Mouse (Mus musculus) brain, embryonic 14.5 days (tissue): ENCODE measurements at regions not wholly inside any gene's neighbourhood (a gene's known extent, or its start where the extent isn't known, plus 50 kb on each side); places are given as distances from the start of the nearest gene placed in this dataset.
"Not testable (repeated sequence)": the region's sequence is repeated elsewhere in the genome, so short reads cannot be mapped to it uniquely, and the experiment has no call there.

Experiments used
- DNase-seq: peaks from one replicate; pipeline ENCODE4 v3.0.0-alpha.2; 2011; ENCODE audit warnings: low read depth
- CTCF ChIP-seq: fragments of 200-500 bp; IDR thresholded peaks from 2 replicates; pipeline ENCODE4 v1.5.1; 2012; ENCODE audit warnings: inconsistent platforms, mild to moderate bottlenecking, moderate library complexity, borderline replicate concordance; ENCODE audit not compliant: insufficient read depth, insufficient read length; ENCODE audit errors: extremely low read depth
- POLR2A ChIP-seq: fragments of 200-500 bp; IDR thresholded peaks from 2 replicates; pipeline ENCODE4 v1.6.1; 2012; ENCODE audit warnings: mild to moderate bottlenecking, inconsistent platforms, borderline replicate concordance; ENCODE audit not compliant: poor library complexity, insufficient read depth, insufficient read length, severe bottlenecking; ENCODE audit errors: extremely low read depth

DNA sequence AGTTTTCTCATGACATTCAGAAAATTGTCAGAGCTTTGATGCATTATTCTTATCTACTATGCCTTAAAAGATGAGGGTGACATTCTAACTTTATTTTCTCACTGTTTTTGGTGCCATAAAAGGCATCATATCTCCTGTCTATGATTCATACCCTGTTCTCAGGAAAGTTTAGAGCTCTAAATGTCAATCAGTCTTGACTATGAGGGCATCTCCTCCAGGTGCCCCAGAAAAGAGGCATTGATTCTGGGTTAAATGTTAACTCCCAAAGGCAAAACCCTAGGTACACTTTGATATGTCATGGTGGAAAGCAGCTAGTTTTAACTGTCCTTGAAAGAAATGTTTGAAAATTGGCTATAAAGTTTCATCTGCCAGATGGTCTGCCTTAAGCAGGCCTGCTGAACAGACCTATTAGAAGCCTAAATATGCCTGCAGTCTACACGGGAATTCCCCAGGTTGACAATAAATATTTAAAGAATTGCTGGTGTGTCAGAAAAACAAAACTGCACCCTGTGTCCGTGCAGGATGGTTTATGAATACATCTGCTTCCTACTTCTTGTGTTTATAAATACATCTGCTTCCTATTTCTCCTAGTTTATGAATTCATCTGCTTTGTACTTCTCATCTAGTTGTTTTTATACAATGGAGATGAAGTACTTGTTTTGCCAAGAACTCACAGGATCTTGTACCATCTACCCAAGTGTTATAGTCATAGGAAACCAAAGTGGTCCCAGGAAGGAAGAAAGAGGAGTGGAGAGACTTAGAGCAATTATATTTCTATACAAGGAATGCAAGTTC lies 172.3 kb downstream of the Snca start:
- no peak for TF ChIP-seq POLR2A
- no peak for TF ChIP-seq CTCF

DNA sequence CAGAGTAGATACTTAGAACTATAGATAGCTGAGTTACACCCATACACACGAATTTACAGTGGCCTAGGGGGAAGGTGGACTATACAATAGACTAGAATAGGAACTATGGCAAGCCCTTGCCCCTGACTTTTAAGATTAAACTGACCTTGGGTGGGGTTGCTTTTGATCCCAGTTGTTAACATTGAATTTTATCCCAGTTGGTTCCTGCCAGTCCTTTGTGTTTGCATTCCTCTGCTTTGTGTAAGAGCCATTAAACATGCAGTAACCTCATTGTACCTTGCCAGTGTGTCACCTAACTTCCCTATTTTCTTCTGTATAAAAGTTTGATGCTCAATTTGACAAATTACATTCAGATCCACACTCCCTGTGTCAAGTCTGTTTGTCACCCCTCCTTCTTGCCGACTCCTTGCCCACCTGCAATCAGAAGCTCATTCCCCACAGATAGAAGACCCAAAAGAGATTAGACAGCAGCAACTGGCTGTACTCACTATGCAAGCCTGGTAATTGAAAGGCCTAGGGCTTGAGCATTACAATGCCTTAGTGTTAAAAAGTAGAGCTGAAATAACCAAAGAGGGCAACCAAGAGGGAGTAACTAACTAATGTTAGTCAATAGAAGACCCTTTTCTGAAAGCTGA lies 182.6 kb downstream of the Snca start:
- DNase-seq: not testable (repeated sequence)

More for the DNA sequence above, 172.3 kb downstream of the Snca start:
- no peak for DNase-seq

DNA sequence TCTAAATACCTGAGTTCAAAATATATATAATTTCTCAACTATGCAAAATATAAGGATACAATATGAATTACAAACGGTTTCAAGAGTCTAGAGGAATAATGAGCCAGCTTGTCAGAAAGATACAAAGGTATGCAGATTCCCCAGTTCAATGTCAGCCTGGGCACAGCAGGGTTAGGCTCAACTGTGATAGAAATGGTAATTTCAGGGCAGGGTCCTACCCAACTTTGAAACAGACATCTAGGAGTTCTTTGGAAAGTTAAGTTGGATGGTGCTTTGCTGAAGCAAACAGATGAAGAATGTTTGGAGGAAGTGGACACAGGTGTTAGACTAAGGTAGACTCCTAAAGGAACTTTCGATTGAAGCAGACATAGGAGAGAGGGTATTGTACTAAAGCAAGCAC lies 187.4 kb downstream of the Snca start:
- TF ChIP-seq CTCF (no peak), POLR2A (no peak)
- no peak for DNase-seq

DNA sequence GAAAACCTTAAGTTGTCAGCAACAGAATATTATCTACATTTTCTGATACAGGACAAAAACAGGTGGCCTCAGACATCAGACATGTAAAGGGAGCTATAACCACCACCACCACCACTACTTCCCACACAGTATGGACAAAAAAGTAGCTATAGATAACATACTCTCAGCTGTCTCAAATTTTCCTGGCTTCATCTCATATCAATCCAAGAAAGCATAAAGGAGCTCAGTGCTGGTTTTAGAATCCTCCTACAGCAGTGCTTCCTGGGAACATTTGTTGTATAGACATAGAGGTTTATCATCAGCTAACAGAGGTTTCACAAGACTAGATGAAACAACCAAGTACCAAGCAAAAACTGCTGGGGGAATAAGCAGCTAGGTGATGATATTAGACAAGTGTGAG lies 213.3 kb downstream of the Snca start:
- TF ChIP-seq CTCF (no peak), POLR2A (no peak)
- no peak for DNase-seq

DNA sequence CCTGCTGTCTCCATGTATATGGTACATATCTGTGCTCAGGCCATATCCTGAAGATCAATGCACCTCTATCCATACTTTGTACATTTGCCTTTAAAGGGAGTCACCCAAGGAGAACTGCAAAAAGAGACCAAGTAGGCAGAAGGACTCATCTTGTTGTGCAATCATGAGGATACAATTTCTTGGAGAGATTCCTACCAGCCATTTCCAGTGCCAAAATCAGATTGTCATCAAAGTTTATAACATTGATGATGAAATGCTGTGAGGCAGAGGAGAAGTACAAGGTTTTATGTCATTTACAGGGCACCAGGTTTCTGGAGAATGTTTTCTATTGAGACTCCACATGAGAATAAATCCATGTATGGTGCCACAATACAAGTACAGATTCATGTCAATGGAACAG lies 229.5 kb downstream of the Snca start:
- TF ChIP-seq CTCF (no peak), POLR2A (no peak)
- DNase-seq: no peak

DNA sequence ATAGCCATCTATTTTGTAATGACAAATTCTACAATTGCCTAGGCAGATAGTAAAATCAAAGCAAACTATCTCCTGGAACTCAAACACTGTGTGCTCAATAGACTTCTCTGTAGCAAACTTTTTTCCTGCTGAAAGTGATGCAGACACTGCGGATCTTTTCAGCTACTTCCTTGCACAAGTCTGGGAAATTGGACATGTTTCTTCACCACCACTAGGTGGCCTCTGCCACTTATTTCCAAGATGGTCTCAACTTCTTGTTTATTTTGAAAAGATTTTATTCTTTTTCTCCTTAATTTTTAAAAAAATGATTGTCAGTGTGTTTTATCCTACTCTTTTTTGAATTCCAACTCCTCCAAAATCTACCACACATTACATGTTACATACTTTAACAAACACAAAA lies 265.4 kb downstream of the Snca start:
- peak; percentile 45; the same call in 1 of the 2 replicates for TF ChIP-seq CTCF
- no peak for TF ChIP-seq POLR2A
- DNase-seq: peak; percentile 33

DNA sequence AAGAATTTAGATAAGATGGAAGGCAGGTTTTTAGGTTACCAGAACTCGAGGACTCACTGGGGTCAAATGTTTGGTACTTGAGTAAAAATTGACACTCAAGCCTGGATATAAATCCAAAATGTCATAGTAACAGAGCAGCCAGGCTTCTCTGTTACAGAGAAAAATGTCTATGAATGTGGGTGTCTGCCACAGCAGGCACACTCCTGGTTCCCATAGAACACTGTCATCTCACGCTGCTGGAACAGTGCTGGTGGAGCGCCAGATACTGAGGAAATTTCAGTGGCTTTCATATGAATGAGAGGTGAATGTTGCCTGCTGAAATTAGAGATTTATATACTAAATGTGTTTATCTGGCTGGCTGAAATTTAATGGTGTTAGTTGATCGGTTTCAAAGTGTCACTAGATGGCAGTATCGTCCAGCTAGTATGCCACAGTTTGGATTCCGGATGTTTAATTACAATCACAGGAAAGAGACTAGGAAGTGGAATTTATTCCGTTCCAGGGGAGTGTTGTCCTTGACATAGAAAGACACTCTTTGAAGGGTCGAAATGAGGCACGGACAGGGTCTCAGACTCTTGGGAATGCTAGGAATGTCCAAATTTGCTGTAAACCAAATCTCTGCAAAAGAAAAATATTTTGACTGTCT lies 273.9 kb downstream of the Snca start:
- DNase-seq: peak; percentile 79
- TF ChIP-seq POLR2A (no peak), CTCF (peak; percentile 46; the same call in 1 of the 2 replicates)
